Comparison of ENCODE assay signal across 19 mouse cellular contexts in the genomic region with DNA sequence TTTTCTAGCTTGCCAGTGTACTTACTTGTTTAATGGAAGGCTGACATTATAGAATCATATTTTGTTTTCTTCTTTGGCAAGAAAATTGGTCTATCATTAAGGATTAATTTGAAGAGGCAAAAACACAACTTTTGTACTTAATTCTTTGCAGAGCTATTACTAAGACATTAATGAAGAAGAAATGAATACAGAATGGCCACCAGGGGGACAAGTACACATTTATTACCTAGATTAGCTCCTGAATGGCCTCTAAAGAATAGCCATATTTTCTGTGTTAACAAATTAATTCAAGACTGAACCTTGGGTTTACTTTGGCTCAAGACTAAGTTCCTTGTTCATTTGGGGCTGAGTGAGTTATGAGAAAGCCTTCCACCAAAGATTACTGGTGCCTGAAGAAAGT.
DNase-seq lines count a peak whose midpoint lies in the region; ATAC-seq and TF ChIP-seq lines count a peak whose summit lies in the region.
"Had no signal": no experiment of that assay in that cellular context is flagged by ENCODE, and none has a peak within 500 bp of the region (broad histone marks: within the 10 kb centered on the region; RNA-seq: fewer than 3 reads in every experiment).

No protein-coding gene starts in this region.

- no peak for ATAC-seq in midbrain, embryonic 14.5 days (ENCODE audit: low FRiP score, low TSS enrichment)
- no peak for ATAC-seq in midbrain, embryonic 15.5 days (replicated peaks)
- no peak for ATAC-seq in forebrain, embryonic 11.5 days (replicated peaks; ENCODE audit: low FRiP score)
- ATAC-seq: intestine, postnatal 0 days had no signal

- no peaks in the 10 kb centered on the region for H3K27me3 ChIP-seq in heart, adult 2 months (ENCODE audit: control insufficient read depth, insufficient read depth, low read length)
- no peaks in the 10 kb centered on the region for H3K27me3 ChIP-seq in midbrain, embryonic 14.5 days (ENCODE audit: control insufficient read depth, insufficient read depth, low read length)
- no peaks in the 10 kb centered on the region for H3K27me3 ChIP-seq in midbrain, embryonic 15.5 days (replicated peaks)
- no peaks in the 10 kb centered on the region for H3K27me3 ChIP-seq in forebrain, embryonic 11.5 days (ENCODE audit: control insufficient read depth, insufficient read depth, low read length)
- H3K27me3 ChIP-seq: forebrain, embryonic 12.5 days; heart, embryonic 13.5 days; limb, embryonic 12.5 days; midbrain, embryonic 12.5 days; neural tube, embryonic 15.5 days had no signal

- no peaks in the 10 kb centered on the region for H3K9me3 ChIP-seq in midbrain, embryonic 14.5 days (ENCODE audit: control insufficient read depth, low read length)
- no peaks in the 10 kb centered on the region for H3K9me3 ChIP-seq in midbrain, embryonic 15.5 days
- no peaks in the 10 kb centered on the region for H3K9me3 ChIP-seq in forebrain, embryonic 11.5 days (ENCODE audit: control insufficient read depth, low read length)
- H3K9me3 ChIP-seq: forebrain, embryonic 12.5 days; heart, embryonic 13.5 days; limb, embryonic 12.5 days; midbrain, embryonic 12.5 days; neural tube, embryonic 15.5 days had no signal

- TF ChIP-seq CTCF in heart, adult 2 months (IDR thresholded peaks at IDR 0.05): peak; percentile 33

- H3K9ac ChIP-seq in heart, adult 2 months (ENCODE audit: low read depth, low read length): no peak overlapping the region
- no peak overlapping the region for H3K9ac ChIP-seq in midbrain, embryonic 14.5 days (replicated peaks; ENCODE audit: low read length)
- no peak overlapping the region for H3K9ac ChIP-seq in midbrain, embryonic 15.5 days
- no peak overlapping the region for H3K9ac ChIP-seq in forebrain, embryonic 11.5 days (ENCODE audit: low read length)
- H3K9ac ChIP-seq: forebrain, embryonic 12.5 days; heart, embryonic 13.5 days; hindbrain, embryonic 14.5 days; limb, embryonic 12.5 days; liver, embryonic 14.5 days; midbrain, embryonic 12.5 days; neural tube, embryonic 15.5 days had no signal

- H3K36me3 ChIP-seq in heart, adult 2 months (ENCODE audit: control insufficient read depth, insufficient read depth, low read length): no peaks in the 10 kb centered on the region
- H3K36me3 ChIP-seq in midbrain, embryonic 14.5 days (ENCODE audit: control insufficient read depth, insufficient read depth, low read length): no peaks in the 10 kb centered on the region
- no peaks in the 10 kb centered on the region for H3K36me3 ChIP-seq in midbrain, embryonic 15.5 days (replicated peaks)
- H3K36me3 ChIP-seq in forebrain, embryonic 11.5 days (ENCODE audit: control insufficient read depth, insufficient read depth, low read length): no peaks in the 10 kb centered on the region
- H3K36me3 ChIP-seq: forebrain, embryonic 12.5 days; heart, embryonic 13.5 days; limb, embryonic 12.5 days; midbrain, embryonic 12.5 days; neural tube, embryonic 15.5 days had no signal

- TF ChIP-seq POLR2A in heart, adult 2 months (IDR thresholded peaks at IDR 0.05; ENCODE audit: insufficient read depth, low read depth, low read length): no peak

- intact Hi-C loops in heart, adult 2 months (cut with DNase I): no loop called here
- intact Hi-C loops in heart, postnatal 36 days (cut with DNase I): no loop called here

- H3K79me2 ChIP-seq in heart, adult 2 months (replicated peaks; ENCODE audit: control insufficient read depth, insufficient read depth, low read length): no peaks in the 10 kb centered on the region

- H3K4me2 ChIP-seq in midbrain, embryonic 14.5 days (ENCODE audit: low read length): no peak overlapping the region
- H3K4me2 ChIP-seq in midbrain, embryonic 15.5 days: no peak overlapping the region
- H3K4me2 ChIP-seq in forebrain, embryonic 11.5 days (ENCODE audit: low read depth, low read length, severe bottlenecking): no peak overlapping the region
- H3K4me2 ChIP-seq: forebrain, embryonic 12.5 days; heart, embryonic 13.5 days; hindbrain, embryonic 14.5 days; limb, embryonic 12.5 days; midbrain, embryonic 12.5 days; neural tube, embryonic 15.5 days had no signal

- no peaks in the 10 kb centered on the region for H3K4me1 ChIP-seq in heart, adult 2 months (ENCODE audit: control insufficient read depth, insufficient read depth, low read length)
- H3K4me1 ChIP-seq in midbrain, embryonic 14.5 days (ENCODE audit: control insufficient read depth, insufficient read depth, low read length): no peaks in the 10 kb centered on the region
- H3K4me1 ChIP-seq in midbrain, embryonic 15.5 days: no peaks in the 10 kb centered on the region
- no peaks in the 10 kb centered on the region for H3K4me1 ChIP-seq in forebrain, embryonic 11.5 days (replicated peaks; ENCODE audit: control insufficient read depth, insufficient read depth, low read length)
- H3K4me1 ChIP-seq: forebrain, embryonic 12.5 days; heart, embryonic 13.5 days; limb, embryonic 12.5 days; midbrain, embryonic 12.5 days; neural tube, embryonic 15.5 days had no signal

- TF ChIP-seq EP300 in heart, adult 2 months (IDR thresholded peaks at IDR 0.05; ENCODE audit: insufficient read depth, low read depth, low read length): no peak

- no peak for DNase-seq in heart, adult 2 months
- no peak for DNase-seq in heart, postnatal 36 days
- DNase-seq in midbrain, embryonic 14.5 days: peak; percentile 6
- peak; percentile 43 for DNase-seq in NIH3T3 (ENCODE audit: low read depth)
- peak; percentile 2 for DNase-seq in retina, postnatal 1 day
- no peak for DNase-seq in right cerebral cortex, postnatal 14 days
- no peak for DNase-seq in forebrain, embryonic 11.5 days (ENCODE audit: low spot score)
- DNase-seq: adrenal gland, postnatal 10 days; cerebellum, postnatal 10 days; layer of hippocampus, adult 9-11 months had no signal

- H3K27ac ChIP-seq in heart, adult 2 months: no peak overlapping the region
- H3K27ac ChIP-seq in midbrain, embryonic 14.5 days (replicated peaks; ENCODE audit: low read depth, low read length): no peak overlapping the region
- no peak overlapping the region for H3K27ac ChIP-seq in midbrain, embryonic 15.5 days
- H3K27ac ChIP-seq in forebrain, embryonic 11.5 days (ENCODE audit: low read depth, low read length): no peak overlapping the region
- H3K27ac ChIP-seq: forebrain, embryonic 12.5 days; heart, embryonic 13.5 days; hindbrain, embryonic 14.5 days; limb, embryonic 12.5 days; liver, embryonic 14.5 days; midbrain, embryonic 12.5 days; neural tube, embryonic 15.5 days had no signal

- H3K4me3 ChIP-seq in heart, adult 2 months: no peak overlapping the region
- no peak overlapping the region for H3K4me3 ChIP-seq in midbrain, embryonic 14.5 days (replicated peaks; ENCODE audit: low read depth, low read length)
- no peak overlapping the region for H3K4me3 ChIP-seq in midbrain, embryonic 15.5 days
- H3K4me3 ChIP-seq in forebrain, embryonic 11.5 days (ENCODE audit: low read depth, low read length): no peak overlapping the region
- H3K4me3 ChIP-seq: forebrain, embryonic 12.5 days; heart, embryonic 13.5 days; limb, embryonic 12.5 days; midbrain, embryonic 12.5 days; neural tube, embryonic 15.5 days had no signal

Comparison
In these comparisons a context has a peak if more than half of its experiments do, and no peak if none do; other contexts are left out.
1. DNase-seq: peak in midbrain, embryonic 14.5 days (single experiment), NIH3T3 (single experiment) and retina, postnatal 1 day (single experiment); none in heart, adult 2 months (0 of 2), heart, postnatal 36 days (0 of 2), right cerebral cortex, postnatal 14 days (single experiment) and forebrain, embryonic 11.5 days (single experiment).